Mouse (Mus musculus): ENCODE measurements at regions not wholly inside any gene's neighbourhood (a gene's known extent, or its start where the extent isn't known, plus 50 kb on each side); places are given as distances from the start of the nearest gene placed in this dataset.

- Histone ChIP-seq H3K36me3 (no peaks in the 10 kb centered on the region), H3K9ac (no peak overlapping the region), H3K4me1 (replicated peaks) (no peaks in the 10 kb centered on the region), H3K4me2 (replicated peaks) (no peak overlapping the region), H3K27me3 (replicated peaks) (peaks cover 3% of the 10 kb centered on the region; the same call in 1 of the 2 replicates), H3K27ac (no peak overlapping the region), H3K9me3 (no peaks in the 10 kb centered on the region), H3K4me3 (replicated peaks) (no peak overlapping the region)
- 60% methylated on average over 7 of the region's 7 CpGs for WGBS
- ATAC-seq: no peak
These were observed 261.0 kb upstream of the Tle3 start for GRCm38 (mm10) chr9:61111206-61111605.

- no peak for ATAC-seq
- Histone ChIP-seq H3K27ac (no peak overlapping the region), H3K4me3 (replicated peaks) (no peak overlapping the region), H3K27me3 (replicated peaks) (peaks cover 3% of the 10 kb centered on the region; the same call in 1 of the 2 replicates), H3K36me3 (no peaks in the 10 kb centered on the region), H3K9me3 (no peaks in the 10 kb centered on the region), H3K4me2 (replicated peaks) (no peak overlapping the region), H3K9ac (no peak overlapping the region), H3K4me1 (replicated peaks) (no peaks in the 10 kb centered on the region)
- WGBS: 44% methylated on average over 19 of the region's 19 CpGs
These were observed 260.3 kb upstream of the Tle3 start for GRCm38 (mm10) chr9:61111733-61112415.

- WGBS: 78% methylated on average over 3 of the region's 3 CpGs
These were observed 252.9 kb upstream of the Tle3 start for GRCm38 (mm10) chr9:61119252-61119651.

GRCm38 (mm10) chr9:61120531-61120930 lies 251.6 kb upstream of the Tle3 start:
- 86% methylated on average over 3 of the region's 3 CpGs for WGBS

More at GRCm38 (mm10) chr9:61119252-61119651, 252.9 kb upstream of the Tle3 start:
- ATAC-seq: no peak
- Histone ChIP-seq H3K9me3 (no peaks in the 10 kb centered on the region), H3K4me1 (replicated peaks) (0 out of 2 replicates have a peak, but pooled peaks cover 2% of the 10 kb centered on the region), H3K4me3 (replicated peaks) (no peak overlapping the region), H3K4me2 (replicated peaks) (no peak overlapping the region), H3K36me3 (no peaks in the 10 kb centered on the region), H3K27ac (no peak overlapping the region), H3K9ac (no peak overlapping the region), H3K27me3 (replicated peaks) (no peaks in the 10 kb centered on the region; the same call in none of the 2 replicates)

GRCm38 (mm10) chr9:61120931-61121391 lies 251.2 kb upstream of the Tle3 start:
- H3K27me3 ChIP-seq (replicated peaks): peaks cover 2% of the 10 kb centered on the region; the same call in 1 of the 2 replicates
- 55% methylated on average over 10 of the region's 10 CpGs for WGBS
- H3K36me3 ChIP-seq: no peaks in the 10 kb centered on the region
- H3K27ac ChIP-seq: no peak overlapping the region
- no peak for ATAC-seq
- no peak overlapping the region for H3K9ac ChIP-seq
- H3K4me3 ChIP-seq (replicated peaks): no peak overlapping the region
- H3K4me1 ChIP-seq (replicated peaks): 0 out of 2 replicates have a peak, but pooled peaks cover 2% of the 10 kb centered on the region
- H3K4me2 ChIP-seq (replicated peaks): no peak overlapping the region
- no peaks in the 10 kb centered on the region for H3K9me3 ChIP-seq

More at GRCm38 (mm10) chr9:61120531-61120930, 251.6 kb upstream of the Tle3 start:
- Histone ChIP-seq H3K4me1 (replicated peaks) (0 out of 2 replicates have a peak, but pooled peaks cover 2% of the 10 kb centered on the region), H3K9ac (no peak overlapping the region), H3K9me3 (no peaks in the 10 kb centered on the region), H3K4me3 (replicated peaks) (no peak overlapping the region), H3K27me3 (replicated peaks) (peaks cover 2% of the 10 kb centered on the region), H3K4me2 (replicated peaks) (no peak overlapping the region), H3K27ac (no peak overlapping the region), H3K36me3 (no peaks in the 10 kb centered on the region)
- ATAC-seq: no peak

- H3K27ac ChIP-seq: no peak overlapping the region
- H3K9ac ChIP-seq: no peak overlapping the region
- H3K4me1 ChIP-seq (replicated peaks): 0 out of 2 replicates have a peak, but pooled peaks cover 2% of the 10 kb centered on the region
- no peaks in the 10 kb centered on the region for H3K9me3 ChIP-seq
- ATAC-seq: no peak
- H3K4me3 ChIP-seq (replicated peaks): no peak overlapping the region
- no peak overlapping the region for H3K4me2 ChIP-seq (replicated peaks)
- H3K27me3 ChIP-seq (replicated peaks): peaks cover 2% of the 10 kb centered on the region; the same call in 1 of the 2 replicates
- H3K36me3 ChIP-seq: no peaks in the 10 kb centered on the region
These were observed 248.7 kb upstream of the Tle3 start for GRCm38 (mm10) chr9:61123431-61123830.

- H3K9me3 ChIP-seq: no peaks in the 10 kb centered on the region
- no peak for ATAC-seq
- H3K4me3 ChIP-seq (replicated peaks): no peak overlapping the region
- H3K36me3 ChIP-seq: no peaks in the 10 kb centered on the region
- no peak overlapping the region for H3K9ac ChIP-seq
- H3K4me2 ChIP-seq (replicated peaks): no peak overlapping the region
- H3K27me3 ChIP-seq (replicated peaks): peaks cover 2% of the 10 kb centered on the region; the same call in 1 of the 2 replicates
- WGBS: 65% methylated on average over 7 of the region's 7 CpGs
- H3K27ac ChIP-seq: no peak overlapping the region
- 0 out of 2 replicates have a peak, but pooled peaks cover 2% of the 10 kb centered on the region for H3K4me1 ChIP-seq (replicated peaks)
These were observed 246.4 kb upstream of the Tle3 start for GRCm38 (mm10) chr9:61125769-61126168.

- Histone ChIP-seq H3K9ac (no peak overlapping the region), H3K36me3 (no peaks in the 10 kb centered on the region), H3K4me2 (replicated peaks) (no peak overlapping the region), H3K27me3 (replicated peaks) (peaks cover 2% of the 10 kb centered on the region; the same call in 1 of the 2 replicates), H3K4me3 (replicated peaks) (no peak overlapping the region), H3K9me3 (no peaks in the 10 kb centered on the region), H3K27ac (no peak overlapping the region), H3K4me1 (replicated peaks) (0 out of 2 replicates have a peak, but pooled peaks cover 2% of the 10 kb centered on the region)
- 77% methylated on average over 2 of the region's 2 CpGs for WGBS
- ATAC-seq: no peak
These were observed 244.1 kb upstream of the Tle3 start for GRCm38 (mm10) chr9:61128077-61128476.

GRCm38 (mm10) chr9:61129186-61129585 lies 243.0 kb upstream of the Tle3 start:
- Histone ChIP-seq H3K27ac (no peak overlapping the region), H3K4me1 (replicated peaks) (0 out of 2 replicates have a peak, but pooled peaks cover under 1% of the 10 kb centered on the region), H3K9me3 (no peaks in the 10 kb centered on the region), H3K4me2 (replicated peaks) (no peak overlapping the region), H3K27me3 (replicated peaks) (peaks cover 2% of the 10 kb centered on the region; the same call in 1 of the 2 replicates), H3K4me3 (replicated peaks) (no peak overlapping the region), H3K9ac (no peak overlapping the region), H3K36me3 (no peaks in the 10 kb centered on the region)
- WGBS: 60% methylated on average over 5 of the region's 5 CpGs
- no peak for ATAC-seq

GRCm38 (mm10) chr9:61130877-61131276 lies 241.3 kb upstream of the Tle3 start:
- Histone ChIP-seq H3K4me3 (replicated peaks) (no peak overlapping the region), H3K36me3 (no peaks in the 10 kb centered on the region), H3K4me2 (replicated peaks) (no peak overlapping the region), H3K4me1 (replicated peaks) (0 out of 2 replicates have a peak, but pooled peaks cover 3% of the 10 kb centered on the region), H3K27me3 (replicated peaks) (no peaks in the 10 kb centered on the region), H3K27ac (no peak overlapping the region), H3K9me3 (no peaks in the 10 kb centered on the region), H3K9ac (no peak overlapping the region)
- 79% methylated on average over 4 of the region's 4 CpGs for WGBS
- ATAC-seq: no peak

- Histone ChIP-seq H3K4me2 (replicated peaks) (no peak overlapping the region), H3K27ac (no peak overlapping the region), H3K9me3 (no peaks in the 10 kb centered on the region), H3K4me1 (replicated peaks) (0 out of 2 replicates have a peak, but pooled peaks cover 5% of the 10 kb centered on the region), H3K36me3 (no peaks in the 10 kb centered on the region), H3K27me3 (replicated peaks) (no peaks in the 10 kb centered on the region), H3K9ac (no peak overlapping the region), H3K4me3 (replicated peaks) (no peak overlapping the region)
- no peak for ATAC-seq
- WGBS: 60% methylated on average over 10 of the region's 10 CpGs
These were observed 236.8 kb upstream of the Tle3 start for GRCm38 (mm10) chr9:61135263-61135882.

- no peaks in the 10 kb centered on the region for H3K27me3 ChIP-seq (replicated peaks)
- no peaks in the 10 kb centered on the region for H3K9me3 ChIP-seq
- H3K9ac ChIP-seq: no peak overlapping the region
- 0 out of 2 replicates have a peak, but pooled peaks cover 5% of the 10 kb centered on the region for H3K4me1 ChIP-seq (replicated peaks)
- no peak overlapping the region for H3K4me2 ChIP-seq (replicated peaks)
- H3K4me3 ChIP-seq (replicated peaks): no peak overlapping the region
- 59% methylated on average over 3 of the region's 3 CpGs for whole genome bisulfite sequencing
- H3K27ac ChIP-seq: no peak overlapping the region
- H3K36me3 ChIP-seq: no peaks in the 10 kb centered on the region
- ATAC-seq: no peak
These were observed 236.2 kb upstream of the Tle3 start for GRCm38 (mm10) chr9:61135917-61136316.

Measured in intestine, embryonic 15.5 days (tissue).